Mouse (Mus musculus) left cerebral cortex, postnatal 10 days (tissue): ENCODE data around the gene Tppp2. TPM values are rescaled to one million over a fixed set of nuclear protein-coding genes. Genes with fewer than 3 reads are reported as not detected.
"Not testable (repeated sequence)": the region's sequence is repeated elsewhere in the genome, so short reads cannot be mapped to it uniquely, and the experiment has no call there.

ENCODE experiments used
- DNase-seq, 2 experiments: peaks; one replicate each; pipeline ENCODE4 v3.0.0; 2021 to 2022; ENCODE audit warnings: low spot score in 2 of 2, mixed read lengths in 1 of 2; ENCODE audit errors: extremely low spot score in 1 of 2
- intact Hi-C: fragments of 180-260 bp; cut with DNase I; formaldehyde crosslinking; loops from one replicate; pipeline ENCODE4 v1.15.1; 2025
- total RNA-seq, 2 experiments: library from RNA; stranded (reverse); gene quantifications; 2 replicates each; pipeline ENCODE4 v1.2.3; 2021

Tppp2 gene
- total RNA-seq, 2 experiments from 2014 or later, result not detected

DNA sequence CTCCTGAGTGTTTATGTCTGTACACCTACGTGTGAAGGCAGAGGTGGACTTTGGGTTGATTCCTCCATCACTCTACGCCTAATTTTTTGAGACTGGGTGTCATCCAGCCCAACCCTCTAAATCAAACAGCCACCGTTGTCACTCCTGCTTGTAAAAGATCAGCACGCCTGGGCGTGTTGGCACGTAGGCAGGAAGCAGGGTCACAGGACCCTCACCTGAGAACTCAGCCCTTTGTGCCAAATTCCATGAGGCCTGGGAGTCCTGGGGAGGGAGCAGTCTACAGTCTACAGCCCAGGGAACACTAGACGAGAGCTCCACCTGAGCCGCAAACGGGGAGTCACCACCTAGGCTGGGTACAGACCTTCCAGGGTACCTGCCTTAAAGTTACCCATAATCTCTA lies 14.4 kb upstream of the Tppp2 start:
- intact Hi-C loops, result loop anchor here (2.0 to 10.0 kb wide), 2 partner anchors 27 to 291 kb away; partner anchors contain the start of gene Supt16
- DNase-seq, result no peak

DNA sequence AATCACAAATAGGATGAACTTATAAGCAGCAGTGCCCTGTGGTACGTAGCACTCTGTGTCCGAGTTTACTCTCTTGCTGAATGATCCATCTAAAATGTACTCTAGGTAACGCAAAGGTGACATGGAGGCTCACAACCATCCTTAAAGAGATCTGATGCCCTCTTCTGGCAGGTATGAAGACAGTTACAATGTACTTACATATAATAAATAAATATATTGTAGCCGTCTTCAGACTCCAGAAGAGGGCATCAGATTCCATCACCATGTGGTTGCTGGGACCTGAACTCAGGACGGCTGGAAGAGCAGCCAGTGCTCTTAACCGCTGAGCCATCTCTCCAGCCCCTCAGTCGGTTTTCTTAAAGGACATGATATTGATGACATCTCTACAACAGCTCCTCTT lies 13.5 kb upstream of the Tppp2 start:
- intact Hi-C loops, result loop anchor here (2.0 to 10.0 kb wide), 3 partner anchors 26 to 290 kb away; partner anchors contain the start of genes Supt16 and Zfp219
- no peak for DNase-seq

DNA sequence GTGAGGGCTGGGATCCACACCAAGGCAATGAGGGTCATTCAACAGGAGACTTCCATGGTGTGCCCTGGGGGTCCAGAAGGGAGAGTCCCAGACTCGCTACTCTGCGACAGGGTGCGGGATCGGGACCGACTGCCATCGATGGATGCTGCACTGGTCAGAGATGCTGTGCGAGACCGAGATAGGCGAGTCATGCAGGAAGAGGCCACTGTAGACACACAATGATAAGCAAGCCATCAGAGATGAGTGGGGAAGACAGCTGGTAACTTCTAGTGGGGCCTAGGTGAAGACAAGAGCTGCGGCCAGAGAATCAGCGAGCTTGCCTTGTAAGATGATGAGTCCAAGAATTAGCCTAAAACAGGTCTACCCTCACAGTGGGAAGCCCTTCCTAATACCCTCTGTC lies 12.1 kb upstream of the Tppp2 start:
- intact Hi-C loops, result loop anchor here (5.0 to 10.0 kb wide), 2 partner anchors 116 to 289 kb away; partner anchors contain the start of genes Supt16 and Zfp219
- no peak for DNase-seq

DNA sequence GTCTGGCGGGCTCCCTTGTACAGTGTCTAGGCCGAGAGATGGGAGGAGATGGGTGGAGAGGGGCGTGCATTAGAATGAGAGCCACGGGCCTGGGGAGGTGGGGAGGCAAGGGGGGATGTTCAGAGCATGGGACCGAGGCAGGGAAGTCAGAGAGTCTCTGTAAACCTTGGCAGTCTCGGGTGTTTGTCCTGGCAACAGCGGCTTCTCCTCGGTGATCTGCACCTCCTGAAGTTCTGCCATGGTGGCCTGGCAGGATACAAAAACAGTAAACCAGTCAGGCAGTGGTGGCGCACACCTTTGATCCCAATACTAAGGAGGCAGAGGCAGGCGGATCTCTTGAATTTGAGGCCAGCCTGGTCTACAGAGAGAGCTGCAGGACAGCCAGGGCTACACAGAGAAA lies 6.9 kb upstream of the Tppp2 start:
- no peak for DNase-seq
- intact Hi-C loops, result no loop called here

DNA sequence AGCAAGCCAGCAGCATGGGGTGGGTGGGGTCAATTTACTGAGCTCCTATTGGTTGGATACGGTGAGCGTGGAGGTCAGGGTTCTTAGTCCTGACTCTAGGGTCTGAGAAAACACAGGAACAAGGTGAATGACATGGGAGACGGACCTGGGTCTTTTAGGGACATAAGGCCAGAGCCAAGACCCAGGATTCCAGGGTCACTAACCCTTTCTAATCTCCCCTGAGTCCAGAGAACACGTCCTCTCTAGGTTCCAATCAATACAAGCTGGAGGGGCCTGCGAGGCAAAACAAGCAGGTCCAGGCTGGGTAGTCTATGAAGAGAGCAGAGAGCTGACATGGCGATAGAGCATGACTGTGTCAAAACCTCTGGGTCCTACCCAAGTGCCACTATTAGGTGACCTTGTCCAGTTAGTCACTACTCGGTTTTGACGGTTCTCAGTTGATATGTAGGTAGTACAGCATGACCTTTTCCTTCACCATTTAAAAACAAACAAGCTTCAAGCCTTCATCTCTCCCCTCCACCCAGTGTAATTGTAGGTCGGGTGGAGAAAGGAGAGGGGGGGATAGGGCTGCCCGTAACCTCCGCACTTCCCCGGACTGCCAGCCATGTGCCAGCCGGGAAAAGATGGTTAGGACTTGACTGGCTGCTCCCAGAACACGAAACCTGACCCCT lies 5.7 kb upstream of the Tppp2 start:
- intact Hi-C loops, result no loop called here
- no peak for DNase-seq

DNA sequence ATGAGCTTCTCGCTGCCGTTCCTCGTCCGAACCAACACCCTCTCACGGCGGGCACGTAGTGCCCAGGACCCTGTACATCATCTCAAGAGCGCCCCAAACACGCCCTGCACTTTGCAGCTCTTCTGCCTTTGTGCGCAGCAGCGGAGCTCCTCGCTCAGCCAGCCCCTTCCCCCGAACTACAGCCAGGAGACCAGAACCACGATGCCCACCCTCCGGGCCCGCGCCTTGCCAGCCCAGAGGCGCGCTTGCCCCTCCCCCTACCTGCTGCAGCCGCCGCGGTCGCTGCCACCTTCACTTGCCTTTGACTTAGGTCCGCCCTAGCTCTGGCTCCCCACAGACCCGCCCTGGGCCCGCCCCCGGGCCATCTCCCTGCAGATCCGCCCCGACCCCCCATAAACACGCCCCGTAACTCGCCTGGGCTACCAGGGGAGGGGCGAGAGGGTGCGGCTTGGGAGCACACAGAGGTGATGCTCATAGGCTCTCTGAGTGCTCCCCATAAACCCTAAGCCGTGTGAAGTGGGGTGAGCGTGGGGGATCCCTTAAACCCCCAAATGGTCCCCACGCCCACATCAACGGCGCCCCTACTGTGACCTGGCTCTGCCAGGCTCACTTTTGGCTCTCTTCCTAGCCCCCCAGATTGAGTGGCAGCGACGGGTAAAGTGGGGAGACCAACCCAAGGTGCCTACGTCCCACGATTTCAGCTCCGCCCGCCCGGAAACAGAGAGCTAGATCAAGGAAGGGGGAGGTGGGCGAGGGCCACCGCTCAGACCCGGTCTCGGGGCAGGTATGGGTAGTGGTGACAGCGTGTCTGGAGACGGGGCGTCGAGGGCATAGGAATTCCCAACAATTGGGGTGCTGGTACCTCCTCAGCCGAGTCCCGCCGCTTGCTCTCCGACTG lies 4.9 kb upstream of the Tppp2 start:
- intact Hi-C loops, result no loop called here

DNA sequence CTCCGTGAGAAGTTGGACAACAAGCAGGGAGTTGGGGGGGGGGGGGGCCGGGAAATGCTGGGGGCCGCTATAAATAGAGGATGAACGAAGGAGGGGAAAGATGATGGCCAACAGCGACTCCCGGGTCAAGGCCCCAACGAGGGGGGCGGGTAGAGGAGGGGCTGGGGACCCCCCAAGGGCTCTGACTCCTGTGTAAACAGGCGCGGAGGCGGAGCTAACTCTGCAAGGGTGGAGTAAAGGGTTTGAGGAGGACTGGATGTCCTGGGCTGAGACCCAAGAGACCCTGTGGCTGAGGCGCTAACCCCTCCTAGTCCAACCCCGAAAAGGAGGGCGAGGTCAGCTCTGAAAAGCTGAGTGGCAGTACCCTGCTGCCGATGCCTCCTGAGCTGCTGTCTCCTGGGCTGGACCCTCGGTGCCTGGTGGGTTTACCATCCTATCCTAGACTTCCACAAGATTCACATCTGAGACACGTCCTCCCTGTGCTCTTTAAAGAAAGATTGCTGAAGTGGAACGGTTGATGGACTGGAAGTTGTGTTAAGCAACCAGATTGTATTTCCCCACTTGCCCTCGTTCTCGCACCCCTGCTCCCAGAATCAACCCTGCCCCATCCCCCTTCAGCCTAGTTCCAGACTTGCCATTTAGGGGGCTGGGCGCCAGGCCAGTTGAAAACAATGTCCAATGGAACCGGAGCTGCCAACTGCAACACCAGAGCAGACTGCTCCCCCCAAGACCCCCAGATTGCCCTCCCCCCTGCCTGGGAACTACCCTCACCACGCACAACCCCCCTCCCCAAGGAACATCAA lies 4.1 kb upstream of the Tppp2 start, which contains the start of gene Ndrg2:
Gene Ndrg2 (minus strand): TSS at position 199 of the 803 bp plus-strand sequence.
- DNase-seq, result peak; percentile 87 to 92
- intact Hi-C loops, result no loop called here

More for the DNA sequence above, 4.9 kb upstream of the Tppp2 start:
- peak; percentile 59 to 90 for DNase-seq

DNA sequence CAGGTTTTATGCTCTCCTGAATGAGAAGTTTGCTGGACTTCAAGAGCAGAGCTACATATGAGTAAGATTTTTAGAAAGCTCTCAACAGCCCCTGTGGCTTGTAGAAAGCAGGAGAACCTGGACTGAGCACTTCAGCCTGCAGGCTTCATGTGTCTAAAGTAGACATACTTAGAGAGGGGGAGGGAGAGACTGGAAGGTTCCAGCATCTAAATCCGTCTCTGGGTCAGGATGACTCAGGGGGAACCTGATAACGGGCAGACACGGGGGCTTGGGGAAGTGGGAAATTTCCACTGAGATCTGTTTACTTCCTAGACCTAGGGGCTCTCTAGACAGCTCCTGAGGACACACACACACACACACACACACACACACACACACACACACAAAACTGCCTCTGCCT lies 3.2 kb upstream of the Tppp2 start:
- intact Hi-C loops, result no loop called here
- no peak for DNase-seq

DNA sequence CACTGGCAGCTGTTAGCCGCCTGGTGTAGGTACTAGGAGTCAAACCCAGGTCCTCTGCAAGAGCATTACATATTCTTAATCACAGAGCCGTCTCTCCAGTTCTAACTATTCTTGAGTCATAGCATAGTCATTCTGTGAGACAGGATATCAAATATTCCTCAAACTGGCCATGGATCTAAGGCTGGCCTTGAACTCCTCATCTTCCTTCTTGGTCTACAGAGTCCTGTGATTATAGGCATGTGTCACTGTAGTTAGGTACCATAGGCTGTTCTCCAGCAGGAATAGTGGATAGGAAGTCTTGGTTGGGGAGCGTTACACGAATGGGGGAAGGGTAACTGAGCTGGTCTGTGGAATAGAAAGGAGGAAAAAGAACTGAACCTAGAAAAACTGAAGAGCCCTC lies 1.7 kb upstream of the Tppp2 start:
- intact Hi-C loops, result no loop called here
- DNase-seq, result no peak

DNA sequence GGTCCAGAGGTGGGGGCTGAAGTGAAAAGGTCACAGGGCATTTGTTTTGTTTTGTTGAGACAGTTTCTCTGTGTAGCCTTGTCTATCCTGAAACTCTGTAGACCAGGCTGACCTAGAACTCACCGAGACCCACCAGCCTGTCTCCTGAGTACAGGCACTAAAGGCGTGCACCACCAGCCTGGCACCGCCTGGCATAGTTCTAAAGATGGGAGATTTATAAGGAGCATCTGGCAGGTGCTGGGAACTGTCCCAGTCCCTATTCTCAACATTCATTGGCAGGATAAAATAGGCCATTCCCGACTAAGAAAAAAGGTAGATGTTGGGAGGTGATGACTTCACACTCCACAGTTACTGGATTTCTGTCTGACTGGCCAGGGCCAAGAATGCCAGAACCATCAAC lies 741 bp downstream of the Tppp2 start:
- intact Hi-C loops, result no loop called here
- no peak for DNase-seq

DNA sequence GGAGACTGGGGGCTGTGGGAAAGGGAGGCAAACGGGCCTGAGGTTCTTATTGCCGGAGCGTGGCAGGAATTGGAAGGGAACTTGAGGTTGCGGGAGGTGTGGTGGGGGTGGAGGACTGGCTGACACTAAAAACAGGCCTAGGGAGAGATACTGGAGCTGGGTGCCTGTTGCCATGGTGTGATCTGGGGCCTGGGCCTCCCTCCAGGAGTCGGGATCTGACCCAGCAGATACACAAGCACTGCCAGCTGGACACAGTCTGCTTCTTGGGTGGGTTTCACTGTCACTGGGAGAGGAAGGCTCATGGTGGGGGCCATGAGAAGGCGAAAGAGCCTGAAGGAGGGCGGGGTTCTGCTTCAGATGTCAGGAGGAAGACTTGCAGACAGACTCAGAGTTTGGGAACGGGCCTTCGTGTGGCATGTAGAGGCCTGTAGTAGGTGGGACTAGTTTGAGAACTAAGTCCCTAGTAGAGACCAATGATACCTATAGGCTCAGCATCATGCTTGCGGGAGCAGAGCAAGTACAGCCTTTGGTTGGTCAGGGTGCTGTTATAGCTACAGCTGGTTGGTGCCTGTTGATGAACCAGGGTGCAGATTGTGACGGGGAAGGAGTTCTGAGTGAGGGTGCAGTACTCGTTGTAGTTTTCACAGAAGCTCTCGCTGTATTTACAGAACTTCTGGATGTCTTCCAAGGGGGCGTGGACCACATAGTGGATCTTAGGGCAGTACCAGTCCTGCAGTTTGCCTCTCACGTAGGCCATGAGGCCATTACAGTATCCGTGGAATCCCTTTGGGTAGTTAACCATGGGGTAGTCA lies 3.7 kb downstream of the Tppp2 start:
- intact Hi-C loops, result no loop called here

DNA sequence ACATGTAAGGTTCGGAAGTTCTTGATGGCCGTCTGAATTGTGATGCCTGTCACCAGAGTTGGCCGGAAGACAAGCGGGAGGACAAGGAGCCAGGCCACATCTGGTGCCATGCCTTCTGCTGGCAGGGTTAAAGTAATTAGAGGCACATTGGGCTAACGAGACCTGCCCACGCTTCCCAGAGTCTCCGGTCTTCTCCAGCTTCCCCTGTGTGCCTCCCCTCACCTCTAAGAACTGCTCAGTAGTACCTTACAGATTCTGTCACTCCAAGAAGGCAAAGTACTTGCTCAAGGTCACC lies 4.3 kb downstream of the Tppp2 start, which contains the start of gene Rnase13:
Gene Rnase13 (minus strand): TSS at position 203 of the 295 bp plus-strand sequence.
- intact Hi-C loops, result no loop called here
- no peak for DNase-seq

More for the DNA sequence above, 3.7 kb downstream of the Tppp2 start:
- DNase-seq, result peak; percentile 56 to 68

DNA sequence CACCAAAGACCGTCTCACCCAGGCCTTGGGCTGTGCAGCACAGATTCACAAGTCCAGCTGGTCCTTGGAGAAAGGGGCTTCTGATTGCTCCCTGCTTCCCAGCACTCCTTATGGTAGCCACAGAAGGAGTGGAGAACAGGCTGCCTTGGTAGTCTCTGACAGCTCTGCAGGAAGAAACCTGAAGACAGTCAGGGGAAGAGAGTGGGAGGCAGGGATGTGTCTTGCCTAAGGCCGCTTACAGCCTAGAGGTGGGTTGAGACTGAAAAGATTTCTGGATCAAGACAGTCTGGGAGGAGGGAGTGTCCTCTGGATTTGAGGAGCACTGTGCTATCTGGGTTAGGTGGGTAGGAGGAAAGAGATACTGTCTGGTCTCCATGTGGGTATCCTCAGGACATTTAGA lies 4.7 kb downstream of the Tppp2 start:
- no peak for DNase-seq
- intact Hi-C loops, result no loop called here

DNA sequence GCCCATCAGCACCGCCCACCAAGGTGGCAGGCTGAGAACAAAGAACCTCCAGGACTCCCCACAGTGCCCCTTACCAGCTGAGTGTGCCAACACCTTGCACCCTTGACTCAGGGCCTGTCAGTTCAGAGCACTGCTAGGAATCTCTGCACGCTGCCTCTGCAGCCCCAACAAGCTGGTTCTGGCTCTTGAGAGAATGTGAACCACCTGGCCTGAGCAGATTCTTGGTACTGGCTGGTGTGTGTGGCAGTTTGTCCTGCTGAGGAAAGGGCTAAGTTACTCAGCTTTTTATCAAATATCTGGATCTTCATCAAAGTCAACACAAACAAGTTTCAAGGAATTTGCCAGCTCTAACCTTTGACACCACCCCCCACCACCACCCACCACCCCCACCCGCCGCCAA lies 5.3 kb downstream of the Tppp2 start:
- intact Hi-C loops, result no loop called here
- DNase-seq, result no peak

DNA sequence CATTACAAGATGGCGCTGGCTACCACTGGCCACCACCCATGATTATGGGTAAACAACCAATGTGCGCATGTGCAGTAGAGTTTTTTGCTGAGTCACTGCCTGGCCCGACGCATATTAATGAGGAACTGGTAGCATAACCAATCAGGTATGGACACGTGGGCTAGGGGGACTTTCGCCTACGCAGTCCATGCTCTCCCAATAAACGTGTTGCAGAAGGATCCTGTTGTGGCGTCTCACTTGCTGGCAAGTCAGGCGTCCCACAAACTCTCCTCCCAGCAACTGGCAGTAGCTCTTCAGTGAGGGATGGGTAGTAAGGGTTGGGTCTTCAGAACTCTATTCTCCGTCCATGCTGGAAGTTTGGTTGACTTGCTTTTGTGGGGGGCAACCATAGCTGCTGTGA lies 8.7 kb downstream of the Tppp2 start:
- DNase-seq, intact Hi-C loops: not testable (repeated sequence)

DNA sequence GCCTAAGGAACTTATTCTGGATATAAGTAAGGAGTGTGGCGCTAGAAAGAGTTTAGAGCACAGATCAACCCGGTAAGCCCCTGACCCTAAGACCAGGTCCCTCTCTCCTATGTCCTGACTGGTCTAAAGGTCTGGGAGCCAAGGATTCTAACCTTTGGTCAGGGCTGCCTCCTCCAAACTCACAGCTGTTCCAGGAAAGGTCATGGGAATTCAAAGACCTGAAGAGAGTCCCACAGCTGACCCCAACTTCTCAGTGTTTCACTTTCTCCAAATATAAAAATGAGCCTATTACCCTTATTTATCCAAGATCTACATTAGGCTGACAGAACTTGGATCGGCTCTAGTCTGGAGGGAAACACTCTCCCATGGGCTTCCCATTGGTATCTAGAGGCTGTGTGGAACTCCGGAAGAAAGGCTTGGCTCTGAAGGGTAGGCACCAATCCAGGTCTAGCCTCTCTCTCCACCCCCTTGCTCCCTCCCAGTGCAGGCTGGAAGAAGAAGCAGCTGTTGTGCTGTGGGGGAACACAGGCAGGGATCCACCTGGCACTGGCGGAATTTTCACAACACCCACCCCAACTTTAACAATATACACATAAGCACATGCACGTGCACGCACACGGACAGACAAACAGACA lies 11.2 kb downstream of the Tppp2 start:
- peak; percentile 65 to 76 for DNase-seq
- intact Hi-C loops, result no loop called here

DNA sequence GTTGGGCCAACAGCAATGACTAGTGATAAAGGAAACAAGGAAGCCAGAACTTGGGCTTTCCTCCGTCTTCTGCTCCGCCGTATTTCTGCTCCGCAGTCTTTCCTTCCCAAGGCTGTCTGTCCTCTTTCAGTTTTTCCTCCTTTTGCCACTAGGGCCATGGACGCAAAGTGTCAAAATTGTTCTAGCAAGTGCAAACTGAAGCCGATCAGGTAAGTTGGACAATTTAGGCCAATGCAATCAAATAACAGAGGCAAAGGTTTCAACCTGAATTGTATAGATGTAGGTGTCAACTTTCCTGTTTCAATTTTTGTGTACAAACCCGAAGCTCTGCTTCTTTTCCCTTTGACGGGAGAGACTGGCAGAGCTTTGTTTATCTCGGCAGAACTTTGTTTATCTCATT lies 11.7 kb downstream of the Tppp2 start:
- intact Hi-C loops, result loop anchor here (2.0 kb wide), 1 partner anchor 25 kb away; no protein-coding TSS in a partner anchor
- DNase-seq, result no peak

DNA sequence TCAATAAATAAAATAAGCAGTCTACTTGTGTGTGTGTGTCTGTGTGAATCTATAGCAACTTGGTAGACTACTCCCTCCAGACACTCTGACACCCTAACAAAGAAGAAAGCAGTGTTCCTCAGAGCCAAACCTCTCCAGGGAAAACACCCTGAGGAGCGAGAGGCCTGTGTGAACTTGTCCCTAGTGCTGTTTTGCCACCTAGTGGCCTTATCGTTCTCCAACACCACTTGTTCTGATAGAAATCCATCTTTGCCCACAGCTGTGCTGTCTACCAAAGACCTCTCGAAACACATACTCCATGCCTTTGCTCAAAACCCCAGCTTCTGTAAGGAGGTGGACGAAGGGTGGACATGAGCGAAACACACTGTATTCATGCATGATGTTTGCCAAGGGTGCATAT lies 12.6 kb downstream of the Tppp2 start:
- peak; percentile 76 to 77 for DNase-seq
- intact Hi-C loops, result loop anchor here (2.0 kb wide), 1 partner anchor 26 kb away; no protein-coding TSS in a partner anchor
